Mouse (Mus musculus): ENCODE results near the gene Asb4.
"Not testable (repeated sequence)": the region's sequence is repeated elsewhere in the genome, so short reads cannot be mapped to it uniquely, and the experiment has no call there.

DNA sequence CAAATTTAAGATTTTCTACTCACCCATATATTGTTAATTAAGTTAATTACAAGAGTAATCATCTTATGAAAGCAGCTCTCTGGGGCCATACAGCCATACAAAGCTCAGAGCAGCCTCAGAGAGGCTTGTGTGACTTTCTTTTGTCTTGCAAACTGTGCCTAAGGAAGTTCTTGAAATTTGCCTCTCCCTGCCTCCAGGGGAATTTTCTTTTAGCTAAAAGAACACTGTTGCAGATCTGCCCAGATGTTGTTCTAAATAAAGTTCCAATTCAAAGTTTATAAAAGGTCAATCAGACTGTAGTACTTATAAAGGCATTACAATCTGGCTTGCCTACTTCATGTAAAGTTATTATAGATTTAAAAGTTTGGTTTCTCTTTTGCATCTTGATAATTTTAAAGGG lies 47.2 kb upstream of the Asb4 start:
- TF ChIP-seq CTCF (IDR thresholded peaks at IDR 0.05; ENCODE audit: control insufficient read depth, insufficient read depth, low read length); POLR2A (IDR thresholded peaks at IDR 0.05; ENCODE audit: borderline replicate concordance, control insufficient read depth, low read depth, low read length): not testable (repeated sequence)
